Mouse (Mus musculus): ENCODE data around the gene Naip6.
"Not testable (repeated sequence)": the region's sequence is repeated elsewhere in the genome, so short reads cannot be mapped to it uniquely, and the experiment has no call there.

The Naip6 gene

DNA sequence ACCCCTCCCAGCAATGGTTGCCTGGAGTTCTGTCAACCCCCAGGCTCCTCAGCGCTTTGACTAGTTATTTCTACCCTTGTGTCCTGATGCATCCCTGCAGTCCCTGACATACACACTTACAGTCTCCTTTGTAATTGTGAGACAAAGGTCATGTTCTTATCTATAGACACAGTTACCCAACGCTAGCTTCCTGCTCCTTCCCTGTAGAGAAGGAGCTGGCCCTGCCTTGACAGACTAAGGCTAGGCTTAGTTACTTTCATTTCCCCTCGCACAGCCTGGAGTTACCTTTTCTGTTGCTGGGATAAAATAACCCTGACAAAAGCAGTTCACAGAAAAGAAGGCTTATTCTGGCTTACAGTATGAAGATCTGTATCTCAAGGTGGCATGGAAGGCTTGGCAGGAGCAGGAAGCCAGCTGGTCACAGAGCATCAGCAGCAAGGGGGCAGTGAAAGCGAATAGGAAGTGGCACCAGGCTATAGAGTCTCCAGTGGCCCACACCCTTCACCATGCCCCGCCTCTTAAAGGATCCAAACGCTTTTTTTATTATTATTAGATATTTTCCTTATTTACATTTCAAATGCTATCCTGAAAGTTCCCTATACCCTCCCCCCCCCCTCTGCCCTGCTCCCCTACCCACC, at the start of gene Naip6:
Gene Naip6, minus strand, starts transcription at position 419 of the 638 bp plus-strand sequence.
- not testable (repeated sequence) for ATAC-seq (ENCODE audit: insufficient number of reproducible peaks, low FRiP score, low TSS enrichment)

DNA sequence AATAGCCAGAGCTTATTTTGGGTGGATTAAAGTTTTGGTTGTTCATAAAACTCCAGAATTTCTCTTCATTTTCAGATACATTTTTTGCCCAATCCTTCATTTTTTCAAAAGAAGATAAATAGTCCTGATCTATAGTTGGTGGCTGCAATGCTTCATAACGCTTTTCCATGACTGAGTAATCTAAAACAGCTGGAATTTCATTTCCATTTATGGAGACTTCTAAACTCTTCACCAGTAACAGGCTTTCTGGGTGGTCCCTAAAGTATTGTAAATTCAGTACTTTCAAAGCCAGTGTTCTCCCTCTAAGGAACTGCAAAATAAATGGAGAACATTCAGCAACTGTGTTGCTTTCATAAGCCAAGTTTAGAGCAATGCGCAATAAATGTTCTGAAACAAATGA, 34.8 kb upstream of the Naip6 start:
- ATAC-seq (ENCODE audit: insufficient number of reproducible peaks, low FRiP score, low TSS enrichment), result not testable (repeated sequence)

DNA sequence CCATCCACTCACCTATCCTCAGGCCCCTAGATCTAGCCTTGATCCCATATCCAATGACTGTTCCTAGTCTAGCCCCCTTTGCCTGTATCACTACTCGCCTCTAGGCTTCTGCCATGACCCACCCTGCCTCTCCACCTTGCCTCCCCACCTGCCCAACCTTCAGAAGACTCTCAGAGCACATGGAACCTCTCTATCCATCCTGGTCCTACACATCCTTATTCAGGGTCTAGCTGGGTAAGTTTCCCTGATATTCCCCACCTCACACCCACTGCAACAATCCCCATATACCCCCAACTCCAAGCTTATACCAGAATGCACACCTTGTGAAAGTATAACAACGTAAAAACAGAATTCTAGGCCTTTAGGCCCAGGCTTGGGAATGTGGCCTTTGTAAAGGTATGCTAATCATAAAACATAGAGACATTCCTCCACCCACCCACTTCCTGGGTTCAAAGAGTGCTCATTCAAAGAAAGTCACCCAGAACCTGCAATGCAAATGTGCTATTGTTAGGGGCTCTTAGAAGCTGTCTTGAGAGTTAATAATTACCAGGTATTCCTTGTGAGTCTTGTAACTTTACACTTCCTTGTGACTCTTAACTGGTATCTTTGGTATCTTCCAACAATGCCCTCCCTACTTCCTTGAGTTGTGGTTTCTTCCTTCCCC, 32.2 kb upstream of the Naip6 start:
- ATAC-seq (ENCODE audit: insufficient number of reproducible peaks, low FRiP score, low TSS enrichment), result not testable (repeated sequence)

DNA sequence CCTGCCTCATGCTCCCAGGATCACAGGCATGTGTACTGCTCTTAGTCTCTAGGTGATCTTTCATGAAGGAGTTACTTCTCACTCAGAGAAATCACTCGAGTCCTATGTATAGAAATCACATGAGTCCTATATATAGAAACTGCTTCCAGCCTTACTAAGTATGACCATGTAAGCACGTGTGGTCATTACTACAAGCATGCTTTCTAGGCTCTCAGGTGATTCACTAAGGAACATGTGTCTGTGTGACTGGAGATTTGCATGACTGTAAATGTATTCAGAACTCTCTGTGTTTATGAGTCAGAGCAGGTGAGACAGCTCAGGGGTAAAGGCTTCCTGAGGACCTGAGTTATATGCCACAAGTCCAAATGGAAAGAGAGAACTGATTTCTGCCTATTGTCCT, 24.3 kb upstream of the Naip6 start:
- ATAC-seq (ENCODE audit: insufficient number of reproducible peaks, low FRiP score, low TSS enrichment), result no peak

DNA sequence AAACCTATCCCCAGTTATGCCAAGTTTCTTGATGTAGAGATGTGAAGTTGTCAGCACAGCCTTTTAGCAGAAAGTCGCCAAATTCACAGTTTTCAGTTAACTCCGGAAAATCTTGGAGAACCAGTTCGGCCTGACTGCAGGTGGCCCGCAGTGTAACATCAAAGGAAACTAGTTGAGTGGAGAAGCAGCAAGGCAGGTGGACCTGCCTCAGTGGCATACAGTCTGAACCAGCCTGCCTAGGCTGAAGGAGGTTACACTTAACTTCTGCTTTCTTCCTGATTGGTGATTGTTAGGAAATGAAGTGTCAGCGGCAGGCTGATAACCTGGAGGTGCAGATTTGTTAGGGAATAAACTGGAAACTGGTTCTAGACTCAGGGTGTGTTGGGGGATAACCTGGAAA, 14.3 kb upstream of the Naip6 start:
- ATAC-seq (ENCODE audit: insufficient number of reproducible peaks, low FRiP score, low TSS enrichment), result not testable (repeated sequence)

DNA sequence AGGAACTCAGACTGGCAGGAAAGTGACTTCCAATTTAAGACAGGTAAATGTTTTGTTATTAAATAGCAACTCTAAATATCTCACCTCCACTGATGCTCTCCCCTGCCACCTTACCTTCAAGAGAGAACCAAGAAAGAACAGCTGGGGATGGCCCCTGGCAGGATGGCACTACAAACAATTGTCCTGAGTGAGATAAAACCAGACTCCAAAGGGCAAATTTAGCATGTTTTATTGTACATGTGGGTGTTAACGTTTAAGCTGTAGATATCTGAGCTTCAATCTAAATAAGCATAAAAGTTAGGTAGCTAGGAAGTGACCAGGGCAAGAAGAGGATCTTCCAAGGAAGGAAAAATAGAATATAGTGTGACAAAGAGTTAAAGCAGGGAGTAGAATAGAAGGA, 11.4 kb upstream of the Naip6 start:
- ATAC-seq (ENCODE audit: insufficient number of reproducible peaks, low FRiP score, low TSS enrichment), result not testable (repeated sequence)

DNA sequence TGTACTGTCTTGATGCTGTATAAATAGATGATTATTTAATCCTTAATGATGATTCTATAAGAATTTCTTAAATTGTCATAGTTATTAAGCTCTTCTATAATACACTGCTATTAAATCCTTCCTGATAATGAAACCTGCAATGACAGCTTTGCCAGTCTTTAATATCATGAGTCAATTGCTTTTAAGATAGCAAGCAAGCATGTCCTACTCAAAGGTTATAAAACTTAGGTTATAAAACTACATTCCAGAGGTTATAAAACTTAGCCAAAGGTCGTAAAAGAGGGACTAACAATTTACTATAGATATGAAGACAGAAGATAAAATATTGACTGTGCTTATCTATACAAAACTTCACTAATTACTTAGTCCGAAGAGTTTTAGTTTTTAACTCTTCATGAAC, 10.6 kb upstream of the Naip6 start:
- not testable (repeated sequence) for ATAC-seq (ENCODE audit: insufficient number of reproducible peaks, low FRiP score, low TSS enrichment)

DNA sequence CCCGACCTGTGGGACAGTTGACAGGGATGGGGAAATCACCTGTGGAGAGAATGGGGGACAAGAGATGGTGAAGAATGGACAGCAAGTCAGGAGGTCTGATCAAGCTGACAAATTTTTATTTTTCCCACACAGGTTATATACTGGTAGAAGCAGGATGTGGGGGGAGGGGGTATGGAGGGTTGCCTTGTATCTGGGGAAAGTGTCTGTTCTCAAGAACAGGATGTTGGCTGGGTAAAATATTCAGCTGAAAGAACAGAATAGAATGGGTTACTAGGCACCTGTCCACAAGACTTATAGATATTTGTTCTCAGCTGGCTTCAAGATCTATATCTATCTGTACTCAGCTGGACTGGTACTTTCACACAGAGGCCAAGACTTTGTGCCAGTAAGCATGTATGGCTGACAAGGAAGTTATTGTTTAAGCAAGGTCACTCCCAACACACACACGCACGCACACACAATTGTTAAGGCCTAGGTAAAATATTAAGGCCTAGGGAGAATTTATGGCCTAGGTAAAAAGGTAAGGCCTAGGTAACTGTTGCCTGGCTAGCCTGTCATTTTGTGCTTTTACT, 4.9 kb upstream of the Naip6 start:
- not testable (repeated sequence) for ATAC-seq (ENCODE audit: insufficient number of reproducible peaks, low FRiP score, low TSS enrichment)

DNA sequence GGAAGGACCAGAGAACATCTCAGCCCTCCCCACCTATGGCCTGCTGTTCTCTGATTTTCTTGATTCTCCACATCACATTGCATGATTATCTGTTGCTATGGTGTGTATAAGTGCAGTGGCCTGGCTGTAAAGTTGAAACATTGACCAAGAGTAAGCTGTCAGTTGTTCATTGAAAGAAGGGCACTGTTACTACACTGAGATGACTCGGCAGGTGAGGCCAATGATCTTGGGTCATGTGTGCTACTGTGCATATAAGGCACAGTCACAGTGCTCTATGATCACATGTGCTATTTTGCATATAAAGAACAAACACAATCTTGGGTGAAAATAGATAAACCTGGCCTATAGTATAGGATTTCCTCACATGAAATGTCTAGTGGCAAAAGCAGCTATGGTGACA, 32.9 kb downstream of the Naip6 start:
- no peak for ATAC-seq (ENCODE audit: insufficient number of reproducible peaks, low FRiP score, low TSS enrichment)

DNA sequence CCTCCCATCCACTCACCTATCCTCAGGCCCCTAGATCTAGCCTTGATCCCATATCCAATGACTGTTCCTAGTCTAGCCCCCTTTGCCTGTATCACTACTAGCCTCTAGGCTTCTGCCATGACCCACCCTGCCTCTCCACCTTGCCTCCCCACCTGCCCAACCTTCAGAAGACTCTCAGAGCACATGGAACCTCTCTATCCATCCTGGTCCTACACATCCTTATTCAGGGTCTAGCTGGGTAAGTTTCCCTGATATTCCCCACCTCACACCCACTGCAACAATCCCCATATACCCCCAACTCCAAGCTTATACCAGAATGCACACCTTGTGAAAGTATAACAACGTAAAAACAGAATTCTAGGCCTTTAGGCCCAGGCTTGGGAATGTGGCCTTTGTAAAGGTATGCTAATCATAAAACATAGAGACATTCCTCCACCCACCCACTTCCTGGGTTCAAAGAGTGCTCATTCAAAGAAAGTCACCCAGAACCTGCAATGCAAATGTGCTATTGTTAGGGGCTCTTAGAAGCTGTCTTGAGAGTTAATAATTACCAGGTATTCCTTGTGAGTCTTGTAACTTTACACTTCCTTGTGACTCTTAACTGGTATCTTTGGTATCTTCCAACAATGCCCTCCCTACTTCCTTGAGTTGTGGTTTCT, 45.9 kb downstream of the Naip6 start:
- not testable (repeated sequence) for ATAC-seq (ENCODE audit: insufficient number of reproducible peaks, low FRiP score, low TSS enrichment)

DNA sequence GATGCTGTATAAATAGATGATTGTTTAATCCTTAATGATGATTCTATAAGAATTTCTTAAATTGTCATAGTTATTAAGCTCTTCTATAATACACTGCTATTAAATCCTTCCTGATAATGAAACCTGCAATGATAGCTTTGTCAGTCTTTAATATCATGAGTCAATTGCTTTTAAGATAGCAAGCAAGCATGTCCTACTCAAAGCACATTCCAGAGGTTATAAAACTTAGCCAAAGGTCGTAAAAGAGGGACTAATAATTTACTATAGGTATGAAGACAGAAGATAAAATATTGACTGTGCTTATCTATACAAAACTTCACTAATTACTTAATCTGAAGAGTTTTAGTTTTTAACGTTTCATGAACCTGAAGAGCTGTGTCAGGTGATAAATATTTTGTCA, 60.5 kb downstream of the Naip6 start:
- ATAC-seq (ENCODE audit: insufficient number of reproducible peaks, low FRiP score, low TSS enrichment), result not testable (repeated sequence)

DNA sequence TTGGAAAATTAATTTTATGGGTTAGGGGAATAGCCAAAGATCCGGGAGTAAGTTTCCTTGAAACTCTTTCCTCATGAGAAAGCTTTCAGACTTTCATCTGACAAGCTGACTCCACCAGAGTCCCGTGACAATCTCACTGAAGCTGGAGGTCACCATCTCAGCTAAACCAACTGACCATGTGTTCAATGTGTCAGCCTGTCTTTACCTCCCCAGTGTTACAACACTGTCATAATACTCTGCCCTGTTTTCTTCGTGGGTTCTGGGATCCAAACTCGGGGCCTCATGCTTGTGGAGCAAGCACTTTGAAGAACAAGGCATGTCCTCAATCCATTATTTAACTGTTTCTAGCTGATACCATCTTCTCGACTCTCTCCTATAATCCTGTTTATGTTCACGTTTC, 61.5 kb downstream of the Naip6 start:
- not testable (repeated sequence) for ATAC-seq (ENCODE audit: insufficient number of reproducible peaks, low FRiP score, low TSS enrichment)

DNA sequence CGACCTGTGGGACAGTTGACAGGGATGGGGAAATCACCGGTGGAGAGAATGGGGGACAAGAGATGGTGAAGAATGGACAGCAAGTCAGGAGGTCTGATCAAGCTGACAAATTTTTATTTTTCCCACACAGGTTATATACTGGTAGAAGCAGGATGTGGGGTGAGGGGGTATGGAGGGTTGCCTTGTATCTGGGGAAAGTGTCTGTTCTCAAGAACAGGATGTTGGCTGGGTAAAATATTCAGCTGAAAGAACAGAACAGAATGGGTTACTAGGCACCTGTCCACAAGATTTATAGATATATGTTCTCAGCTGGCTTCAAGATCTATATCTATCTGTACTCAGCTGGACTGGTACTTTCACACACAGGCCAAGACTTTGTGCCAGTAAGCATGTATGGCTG, 65.6 kb downstream of the Naip6 start:
- ATAC-seq (ENCODE audit: insufficient number of reproducible peaks, low FRiP score, low TSS enrichment), result not testable (repeated sequence)

DNA sequence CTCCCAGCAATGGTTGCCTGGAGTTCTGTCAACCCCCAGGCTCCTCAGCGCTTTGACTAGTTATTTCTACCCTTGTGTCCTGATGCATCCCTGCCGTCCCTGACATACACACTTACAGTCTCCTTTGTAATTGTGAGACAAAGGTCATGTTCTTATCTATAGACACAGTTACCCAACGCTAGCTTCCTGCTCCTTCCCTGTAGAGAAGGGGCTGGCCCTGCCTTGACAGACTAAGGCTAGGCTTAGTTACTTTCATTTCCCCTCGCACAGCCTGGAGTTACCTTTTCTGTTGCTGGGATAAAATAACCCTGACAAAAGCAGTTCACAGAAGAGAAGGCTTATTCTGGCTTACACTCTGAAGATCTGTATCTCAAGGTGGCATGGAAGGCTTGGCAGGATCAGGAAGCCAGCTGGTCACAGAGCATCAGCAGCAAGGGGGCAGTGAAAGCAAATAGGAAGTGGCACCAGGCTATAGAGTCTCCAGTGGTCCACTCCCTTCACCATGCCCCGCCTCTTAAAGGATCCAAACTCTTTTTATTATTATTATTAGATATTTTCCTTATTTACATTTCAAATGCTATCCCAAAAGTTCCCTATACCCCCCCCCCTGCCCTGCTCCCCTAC, 70.5 kb downstream of the Naip6 start:
- ATAC-seq (ENCODE audit: insufficient number of reproducible peaks, low FRiP score, low TSS enrichment), result not testable (repeated sequence)

DNA sequence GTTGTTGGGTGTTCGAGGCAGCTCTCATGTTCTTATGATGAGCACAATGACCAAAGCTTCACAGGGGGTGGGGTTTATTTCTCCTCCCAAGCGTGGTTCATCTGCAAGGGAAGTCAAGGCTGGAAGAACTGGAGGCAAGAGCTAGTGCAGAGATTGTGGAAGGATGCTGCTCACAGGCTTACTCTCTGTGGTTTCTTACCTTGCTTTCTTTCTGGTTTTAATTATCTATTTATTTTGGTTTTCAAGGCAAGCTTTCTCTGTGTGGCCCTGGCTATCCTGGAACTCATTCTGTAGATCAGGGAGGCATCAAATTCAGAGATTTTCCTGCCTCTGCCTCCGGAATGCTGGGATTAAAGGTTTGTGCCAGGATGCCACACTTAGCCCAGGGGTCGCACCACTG, 71.3 kb downstream of the Naip6 start, which contains the start of gene Naip5:
Gene Naip5, minus strand, starts transcription at position 101 of the 400 bp plus-strand sequence.
- not testable (repeated sequence) for ATAC-seq (ENCODE audit: insufficient number of reproducible peaks, low FRiP score, low TSS enrichment)

DNA sequence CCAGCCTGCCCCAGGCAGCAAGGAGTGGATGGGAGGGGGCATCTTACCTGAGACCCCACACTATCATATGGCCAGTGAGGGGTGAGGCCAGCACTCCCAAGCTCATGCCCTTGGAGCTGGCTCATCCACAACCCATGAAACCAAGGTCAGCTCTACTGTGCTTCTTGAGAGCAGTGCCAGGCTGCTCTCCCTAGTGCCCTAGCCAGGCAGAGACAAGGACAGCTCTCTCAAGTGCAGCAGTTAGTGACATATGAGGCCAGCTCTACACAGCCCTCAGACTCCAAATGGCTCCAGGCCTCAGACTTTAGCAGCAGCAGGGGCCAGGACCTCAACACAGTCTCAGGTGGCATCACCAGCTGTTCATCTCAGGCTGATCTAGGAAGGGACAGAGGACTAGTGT, 73.8 kb downstream of the Naip6 start:
- ATAC-seq (ENCODE audit: insufficient number of reproducible peaks, low FRiP score, low TSS enrichment), result no peak

All from cerebellum, adult (tissue).